Mouse (Mus musculus): ENCODE data around the gene Mtus2. TPM values are rescaled to one million over a fixed set of nuclear protein-coding genes. Genes with fewer than 3 reads are reported as not detected.

The Mtus2 gene
- polyA plus RNA-seq, 1 experiment from 2014 or later = 1.6 TPM

DNA sequence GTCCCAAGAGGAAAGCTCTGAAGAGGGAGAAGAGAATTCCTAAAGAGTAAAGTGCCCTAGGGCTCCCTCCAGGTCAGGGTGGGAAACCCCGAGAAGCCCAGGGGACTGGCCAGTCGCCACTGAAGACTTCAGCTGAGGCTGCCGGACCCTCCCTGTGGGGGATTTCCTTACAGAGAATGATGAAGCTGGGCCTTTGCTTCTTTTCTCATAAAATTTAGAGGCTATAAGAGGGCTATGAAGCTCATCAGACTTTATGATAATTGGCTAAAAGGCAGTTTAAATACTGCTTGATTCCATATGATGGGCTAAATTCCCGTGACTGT is 224.1 kb downstream of the Mtus2 start:
- Histone ChIP-seq H3K27ac (ENCODE audit: low read depth) (no peak overlapping the region), H3K4me3 (ENCODE audit: low read depth, low read length) (no peak overlapping the region), H3K9ac (replicated peaks) (no peak overlapping the region), H3K4me1 (ENCODE audit: insufficient read depth) (no peaks in the 10 kb centered on the region), H3K9me3 (ENCODE audit: low read length) (peaks cover 2% of the 10 kb centered on the region; the same call in 1 of the 2 replicates), H3K27me3 (ENCODE audit: insufficient read depth, low read length) (no peaks in the 10 kb centered on the region), H3K36me3 (replicated peaks; ENCODE audit: insufficient read depth, low read length) (no peaks in the 10 kb centered on the region), H3K4me2 (ENCODE audit: low read depth, low read length) (no peak overlapping the region)
- TF ChIP-seq CTCF (IDR thresholded peaks at IDR 0.05; ENCODE audit: low read depth) = no peak
- no peak for TF ChIP-seq EP300 (IDR thresholded peaks at IDR 0.05; ENCODE audit: low read depth)
- no peak for ATAC-seq
- 39% methylated on average over 4 of the region's 4 CpGs for WGBS (ENCODE audit: insufficient replicate concordance)
- DNase-seq = no peak

GRCm38 (mm10) chr5:148181901-148182300 is 224.8 kb downstream of the Mtus2 start:
- DNase-seq (no peak), ATAC-seq (no peak)
- 74% methylated on average over 6 of the region's 6 CpGs for WGBS (ENCODE audit: insufficient replicate concordance)

DNA sequence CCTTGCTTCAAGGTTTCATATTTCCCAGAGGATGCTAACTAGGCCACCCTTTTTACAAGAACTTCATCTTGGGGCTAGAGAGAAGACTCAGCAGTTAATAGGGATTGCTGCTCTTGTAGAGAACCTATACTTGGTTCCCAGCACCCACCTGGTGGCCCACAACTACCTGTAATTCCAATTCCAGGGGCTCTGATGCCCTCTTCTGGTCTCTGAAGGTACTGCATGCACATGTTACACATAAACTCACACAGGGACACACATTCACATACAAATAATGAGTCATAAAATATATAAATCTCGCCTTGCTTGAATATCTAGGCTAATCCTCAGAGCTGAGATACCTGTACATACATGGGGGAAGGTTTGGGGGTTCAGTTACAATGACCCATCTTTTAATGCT is 228.8 kb downstream of the Mtus2 start:
- Histone ChIP-seq H3K9ac (replicated peaks) (no peak overlapping the region), H3K4me1 (ENCODE audit: insufficient read depth) (no peaks in the 10 kb centered on the region), H3K27ac (ENCODE audit: low read depth) (no peak overlapping the region), H3K4me3 (ENCODE audit: low read depth, low read length) (no peak overlapping the region), H3K4me2 (ENCODE audit: low read depth, low read length) (no peak overlapping the region), H3K9me3 (ENCODE audit: low read length) (peaks cover 2% of the 10 kb centered on the region; the same call in 1 of the 2 replicates), H3K36me3 (replicated peaks; ENCODE audit: insufficient read depth, low read length) (no peaks in the 10 kb centered on the region), H3K27me3 (ENCODE audit: insufficient read depth, low read length) (no peaks in the 10 kb centered on the region)
- TF ChIP-seq EP300 (IDR thresholded peaks at IDR 0.05; ENCODE audit: low read depth) (no peak), CTCF (IDR thresholded peaks at IDR 0.05; ENCODE audit: low read depth) (peak; percentile 15; the same call in 1 of the 2 replicates)
- WGBS (ENCODE audit: insufficient replicate concordance) = 45% methylated on average over 1 of the region's 1 CpGs
- ATAC-seq = no peak
- no peak for DNase-seq

More at GRCm38 (mm10) chr5:148181901-148182300, 224.8 kb downstream of the Mtus2 start:
- H3K27me3 ChIP-seq (ENCODE audit: insufficient read depth, low read length) = no peaks in the 10 kb centered on the region
- no peak overlapping the region for H3K27ac ChIP-seq (ENCODE audit: low read depth)
- H3K9me3 ChIP-seq (ENCODE audit: low read length) = peaks cover 2% of the 10 kb centered on the region; the same call in 1 of the 2 replicates
- H3K4me2 ChIP-seq (ENCODE audit: low read depth, low read length) = no peak overlapping the region
- no peaks in the 10 kb centered on the region for H3K4me1 ChIP-seq (ENCODE audit: insufficient read depth)
- H3K36me3 ChIP-seq (replicated peaks; ENCODE audit: insufficient read depth, low read length) = no peaks in the 10 kb centered on the region
- no peak overlapping the region for H3K9ac ChIP-seq (replicated peaks)
- H3K4me3 ChIP-seq (ENCODE audit: low read depth, low read length) = no peak overlapping the region
- TF ChIP-seq EP300 (IDR thresholded peaks at IDR 0.05; ENCODE audit: low read depth) (no peak), CTCF (IDR thresholded peaks at IDR 0.05; ENCODE audit: low read depth) (no peak)

- ATAC-seq (no peak), DNase-seq (no peak)
- Histone ChIP-seq H3K9ac (replicated peaks) (no peak overlapping the region), H3K9me3 (ENCODE audit: low read length) (no peaks in the 10 kb centered on the region), H3K4me1 (ENCODE audit: insufficient read depth) (no peaks in the 10 kb centered on the region), H3K36me3 (replicated peaks; ENCODE audit: insufficient read depth, low read length) (no peaks in the 10 kb centered on the region), H3K4me3 (ENCODE audit: low read depth, low read length) (no peak overlapping the region), H3K27me3 (ENCODE audit: insufficient read depth, low read length) (no peaks in the 10 kb centered on the region), H3K27ac (ENCODE audit: low read depth) (no peak overlapping the region), H3K4me2 (ENCODE audit: low read depth, low read length) (no peak overlapping the region)
- 24% methylated on average over 4 of the region's 4 CpGs for WGBS (ENCODE audit: insufficient replicate concordance)
- TF ChIP-seq CTCF (IDR thresholded peaks at IDR 0.05; ENCODE audit: low read depth) (no peak), EP300 (IDR thresholded peaks at IDR 0.05; ENCODE audit: low read depth) (no peak)
These were observed 234.3 kb downstream of the Mtus2 start for GRCm38 (mm10) chr5:148191416-148191815.

- Histone ChIP-seq H3K27ac (ENCODE audit: low read depth) (no peak overlapping the region), H3K4me3 (ENCODE audit: low read depth, low read length) (no peak overlapping the region), H3K4me2 (ENCODE audit: low read depth, low read length) (no peak overlapping the region), H3K4me1 (ENCODE audit: insufficient read depth) (no peaks in the 10 kb centered on the region), H3K9me3 (ENCODE audit: low read length) (no peaks in the 10 kb centered on the region; the same call in 1 of the 2 replicates), H3K36me3 (replicated peaks; ENCODE audit: insufficient read depth, low read length) (no peaks in the 10 kb centered on the region), H3K27me3 (ENCODE audit: insufficient read depth, low read length) (no peaks in the 10 kb centered on the region), H3K9ac (replicated peaks) (no peak overlapping the region)
- 85% methylated on average over 4 of the region's 4 CpGs for WGBS (ENCODE audit: insufficient replicate concordance)
- TF ChIP-seq EP300 (IDR thresholded peaks at IDR 0.05; ENCODE audit: low read depth) (no peak), CTCF (IDR thresholded peaks at IDR 0.05; ENCODE audit: low read depth) (no peak)
- no peak for DNase-seq
- ATAC-seq = no peak
These were observed 254.7 kb downstream of the Mtus2 start for GRCm38 (mm10) chr5:148211831-148212230.

GRCm38 (mm10) chr5:148216786-148217185 is 259.7 kb downstream of the Mtus2 start:
- H3K27ac ChIP-seq (ENCODE audit: low read depth) = no peak overlapping the region
- H3K9me3 ChIP-seq (ENCODE audit: low read length) = no peaks in the 10 kb centered on the region; the same call in 1 of the 2 replicates
- 78% methylated on average over 8 of the region's 8 CpGs for WGBS (ENCODE audit: insufficient replicate concordance)
- H3K9ac ChIP-seq (replicated peaks) = no peak overlapping the region
- H3K36me3 ChIP-seq (replicated peaks; ENCODE audit: insufficient read depth, low read length) = no peaks in the 10 kb centered on the region
- H3K4me2 ChIP-seq (ENCODE audit: low read depth, low read length) = no peak overlapping the region
- ATAC-seq (no peak), DNase-seq (no peak)
- no peak for TF ChIP-seq EP300 (IDR thresholded peaks at IDR 0.05; ENCODE audit: low read depth)
- no peak for TF ChIP-seq CTCF (IDR thresholded peaks at IDR 0.05; ENCODE audit: low read depth)
- H3K4me3 ChIP-seq (ENCODE audit: low read depth, low read length) = no peak overlapping the region
- no peaks in the 10 kb centered on the region for H3K27me3 ChIP-seq (ENCODE audit: insufficient read depth, low read length)
- H3K4me1 ChIP-seq (ENCODE audit: insufficient read depth) = no peaks in the 10 kb centered on the region

DNA sequence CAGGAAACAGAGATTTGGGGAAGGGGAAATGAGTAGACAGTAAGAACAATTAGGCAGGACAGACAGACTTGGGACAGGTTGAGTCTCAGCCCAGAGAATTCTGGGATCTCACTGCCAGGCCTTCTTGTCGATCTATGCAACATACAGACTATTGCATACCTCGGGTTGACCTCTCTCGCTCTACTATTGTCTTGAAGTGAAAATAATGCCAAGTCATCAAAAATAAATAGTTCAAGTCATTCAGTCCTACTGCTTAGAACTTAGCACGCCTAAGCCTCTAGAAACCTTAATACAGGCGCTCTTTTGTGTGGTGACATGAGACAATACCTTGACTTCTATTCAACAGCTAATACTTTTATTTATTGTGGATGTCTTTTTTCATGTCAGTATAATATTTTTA is 265.8 kb downstream of the Mtus2 start:
- Histone ChIP-seq H3K4me3 (ENCODE audit: low read depth, low read length) (no peak overlapping the region), H3K4me2 (ENCODE audit: low read depth, low read length) (no peak overlapping the region), H3K9me3 (ENCODE audit: low read length) (no peaks in the 10 kb centered on the region), H3K36me3 (replicated peaks; ENCODE audit: insufficient read depth, low read length) (no peaks in the 10 kb centered on the region), H3K9ac (replicated peaks) (no peak overlapping the region), H3K27ac (ENCODE audit: low read depth) (no peak overlapping the region), H3K4me1 (ENCODE audit: insufficient read depth) (no peaks in the 10 kb centered on the region), H3K27me3 (ENCODE audit: insufficient read depth, low read length) (no peaks in the 10 kb centered on the region)
- ATAC-seq = no peak
- DNase-seq = no peak
- WGBS (ENCODE audit: insufficient replicate concordance) = 71% methylated on average over 5 of the region's 5 CpGs
- TF ChIP-seq CTCF (IDR thresholded peaks at IDR 0.05; ENCODE audit: low read depth) (no peak), EP300 (IDR thresholded peaks at IDR 0.05; ENCODE audit: low read depth) (no peak)

Data from liver, postnatal 0 days (tissue).